Mouse (Mus musculus): Measurements from ENCODE around the gene Dhodh.
A peak's percentile ranks its signal among the peaks of the same experiment; 100 is the strongest.

The Dhodh gene

GRCm38 (mm10) chr8:109585652-109586051, 22.8 kb downstream of the Dhodh start:
- DNase-seq (ENCODE audit: low read depth, low spot score), result no peak

GRCm38 (mm10) chr8:109584830-109585229, 23.6 kb downstream of the Dhodh start:
- DNase-seq (ENCODE audit: low read depth, low spot score), result no peak

- DNase-seq (ENCODE audit: low read depth, low spot score), result no peak
Observed at GRCm38 (mm10) chr8:109584293-109584692, 24.2 kb downstream of the Dhodh start.

- no peak for DNase-seq (ENCODE audit: low read depth, low spot score)
Observed at GRCm38 (mm10) chr8:109578900-109579301, 29.6 kb downstream of the Dhodh start, which contains the start of gene Hp. TSS of gene Hp (minus strand) at chr8:109579172.

GRCm38 (mm10) chr8:109576311-109576710, 32.2 kb downstream of the Dhodh start:
- DNase-seq (ENCODE audit: low read depth, low spot score), result no peak

- no peak for DNase-seq (ENCODE audit: low read depth, low spot score)
Observed at GRCm38 (mm10) chr8:109571139-109571538, 37.3 kb downstream of the Dhodh start.

GRCm38 (mm10) chr8:109565498-109566333, 42.8 kb downstream of the Dhodh start, which contains the start of the genes Dhx38 and Txnl4b:
TSS of gene Dhx38 (minus strand) at chr8:109565861.
TSS of gene Txnl4b (plus strand) at chr8:109565892.
- peak; percentile 99 for DNase-seq (ENCODE audit: low read depth, low spot score)

GRCm38 (mm10) chr8:109564766-109565165, 43.7 kb downstream of the Dhodh start:
- DNase-seq (ENCODE audit: low read depth, low spot score), result no peak

GRCm38 (mm10) chr8:109563881-109564280, 44.6 kb downstream of the Dhodh start:
- no peak for DNase-seq (ENCODE audit: low read depth, low spot score)

- peak; percentile 33 for DNase-seq (ENCODE audit: low read depth, low spot score)
Observed at GRCm38 (mm10) chr8:109551663-109552062, 56.8 kb downstream of the Dhodh start.

GRCm38 (mm10) chr8:109544049-109544448, 64.4 kb downstream of the Dhodh start:
- no peak for DNase-seq (ENCODE audit: low read depth, low spot score)

GRCm38 (mm10) chr8:109542748-109543519, 65.5 kb downstream of the Dhodh start:
- DNase-seq (ENCODE audit: low read depth, low spot score), result no peak

- no peak for DNase-seq (ENCODE audit: low read depth, low spot score)
Observed at GRCm38 (mm10) chr8:109542165-109542564, 66.3 kb downstream of the Dhodh start.
